Mouse (Mus musculus) stomach, postnatal 0 days (tissue): ENCODE data around the gene Ptpn11. TPM values are rescaled to one million over a fixed set of nuclear protein-coding genes. Genes with fewer than 3 reads are reported as not detected.
A peak's percentile ranks its signal among the peaks of the same experiment; 100 is the strongest.

ENCODE experiments used
- ATAC-seq: fragments of 200-750 bp; cut with Nextera tagmentation; 2 replicates; pipeline ENCODE4 v1.8.0; 2017; ENCODE audit not compliant: low FRiP score, low TSS enrichment
- DNase-seq: peaks from one replicate; pipeline ENCODE4 v3.0.0-alpha.2; 2016; ENCODE audit warnings: low spot score
- H3K27ac ChIP-seq: fragments of 300-500 bp; sonication (generic); replicated peaks from 2 replicates; pipeline ENCODE4 v1.5.1; 2014; ENCODE audit warnings: mild to moderate bottlenecking, control low read depth
- H3K27me3 ChIP-seq: fragments of 300-500 bp; sonication (generic); 2 replicates; pipeline ENCODE4 v1.6.1; 2014; ENCODE audit warnings: low read length; ENCODE audit not compliant: control insufficient read depth, insufficient read depth
- H3K36me3 ChIP-seq: fragments of 300-500 bp; sonication (generic); 2 replicates; pipeline ENCODE4 v1.6.1; 2014; ENCODE audit warnings: low read length, mixed read lengths; ENCODE audit not compliant: control insufficient read depth, insufficient read depth
- H3K4me1 ChIP-seq: fragments of 300-500 bp; sonication (generic); replicated peaks from 2 replicates; pipeline ENCODE4 v1.6.1; 2014; ENCODE audit warnings: antibody characterized with exemption; ENCODE audit not compliant: control insufficient read depth, insufficient read depth
- H3K4me2 ChIP-seq: fragments of 300-500 bp; sonication (generic); replicated peaks from 2 replicates; pipeline ENCODE4 v1.6.1; 2014; ENCODE audit warnings: low read depth, mild to moderate bottlenecking, control low read depth, moderate library complexity
- H3K4me3 ChIP-seq: fragments of 300-500 bp; sonication (generic); 2 replicates; pipeline ENCODE4 v1.5.1; 2014; ENCODE audit warnings: low read depth, low read length, control low read depth
- H3K9ac ChIP-seq: fragments of 300-500 bp; sonication (generic); 2 replicates; pipeline ENCODE4 v1.6.1; 2014; ENCODE audit warnings: mild to moderate bottlenecking, low read length, control low read depth, mixed read lengths
- H3K9me3 ChIP-seq: fragments of 300-500 bp; sonication (generic); 2 replicates; pipeline ENCODE4 v1.6.1; 2016; ENCODE audit warnings: low read length; ENCODE audit not compliant: control insufficient read depth
- CTCF ChIP-seq: IDR thresholded peaks from 2 replicates; pipeline ENCODE4 v1.5.1; 2016; ENCODE audit warnings: antibody characterized with exemption, low read depth, mild to moderate bottlenecking, moderate library complexity
- EP300 ChIP-seq: optimal IDR thresholded peaks from 2 replicates; pipeline ENCODE3; 2016; ENCODE audit warnings: antibody characterized with exemption
- WGBS: fragments of 180-500 bp; shearing (Covaris S2); extraction: QIAGEN DNeasy Blood & Tissue Kit; methylation state at CpG from one replicate; pipeline ENCODE4 v1.1.7; 2014; 5-methylcytosine and 5-hydroxymethylcytosine counted together
- polyA plus RNA-seq: library from polyadenylated mRNA; unstranded; fragments of >200 nt; fragmentation: Nextera tagmentation; extraction: Ambion mirVana; gene quantifications from 2 replicates; pipeline ENCODE4 v1.2.1, GENCODE M21; 2015

Ptpn11 gene
- polyA plus RNA-seq, 1 experiment from 2014 or later, result 15.0 TPM

DNA sequence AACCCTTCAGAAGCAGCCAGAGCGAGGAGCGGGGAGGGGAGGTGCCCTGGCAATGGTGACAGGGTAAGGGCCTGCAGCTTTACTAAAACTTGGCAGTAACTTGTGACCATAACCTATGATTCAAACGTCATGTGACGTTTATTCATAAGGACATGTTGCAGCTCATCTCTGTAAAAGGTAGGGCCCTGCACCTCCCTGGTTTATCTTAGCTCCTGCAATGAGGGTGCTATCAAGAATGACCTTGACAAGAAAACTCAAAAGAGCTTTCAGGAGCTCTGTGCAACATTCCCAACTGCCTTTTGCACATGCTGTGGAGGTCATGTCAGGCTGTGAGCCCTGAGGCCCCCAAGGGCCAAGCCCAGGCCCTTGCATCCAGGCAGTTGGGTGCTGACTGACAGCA, 35.1 kb downstream of the Ptpn11 start:
- H3K36me3 ChIP-seq, result peaks cover 8% of the 10 kb centered on the region; the same call in 1 of the 2 replicates
- DNase-seq (no peak), ATAC-seq (no peak)
- WGBS, result 88% methylated on average over 4 of the region's 4 CpGs
- H3K4me2 ChIP-seq, result no peak overlapping the region
- H3K27ac ChIP-seq, result no peak overlapping the region
- H3K27me3 ChIP-seq, result no peaks in the 10 kb centered on the region
- no peaks in the 10 kb centered on the region for H3K4me1 ChIP-seq
- no peak overlapping the region for H3K4me3 ChIP-seq
- H3K9ac ChIP-seq, result no peak overlapping the region
- no peaks in the 10 kb centered on the region for H3K9me3 ChIP-seq
- no peak for TF ChIP-seq CTCF
- TF ChIP-seq EP300, result no peak

DNA sequence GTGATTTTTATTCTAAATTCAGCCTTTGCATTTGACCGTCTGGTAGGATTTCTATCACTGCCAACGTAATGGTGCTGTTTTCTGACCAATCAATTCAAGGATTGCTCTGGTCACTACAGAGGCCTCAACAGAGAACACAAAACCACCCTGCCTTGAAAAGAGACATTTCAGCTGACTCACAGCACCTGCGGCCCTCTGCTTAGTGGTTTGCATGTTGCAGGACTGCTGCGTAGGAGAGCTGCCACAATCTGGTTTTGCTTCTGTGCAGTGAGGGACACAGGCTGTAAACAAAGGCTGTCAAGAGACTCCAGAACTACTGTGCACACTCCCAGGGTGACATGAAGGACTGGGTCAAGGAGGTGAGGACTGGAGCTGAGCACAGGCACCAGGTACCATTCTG, 40.5 kb downstream of the Ptpn11 start:
- H3K27ac ChIP-seq, result no peak overlapping the region
- DNase-seq (no peak), ATAC-seq (no peak)
- H3K4me1 ChIP-seq, result no peaks in the 10 kb centered on the region
- TF ChIP-seq EP300 (no peak), CTCF (no peak)
- H3K9me3 ChIP-seq, result no peaks in the 10 kb centered on the region
- no peak overlapping the region for H3K4me3 ChIP-seq
- 79% methylated on average over 4 of the region's 4 CpGs for WGBS
- no peak overlapping the region for H3K4me2 ChIP-seq
- no peak overlapping the region for H3K9ac ChIP-seq
- H3K27me3 ChIP-seq, result no peaks in the 10 kb centered on the region
- H3K36me3 ChIP-seq, result peaks cover 12% of the 10 kb centered on the region

DNA sequence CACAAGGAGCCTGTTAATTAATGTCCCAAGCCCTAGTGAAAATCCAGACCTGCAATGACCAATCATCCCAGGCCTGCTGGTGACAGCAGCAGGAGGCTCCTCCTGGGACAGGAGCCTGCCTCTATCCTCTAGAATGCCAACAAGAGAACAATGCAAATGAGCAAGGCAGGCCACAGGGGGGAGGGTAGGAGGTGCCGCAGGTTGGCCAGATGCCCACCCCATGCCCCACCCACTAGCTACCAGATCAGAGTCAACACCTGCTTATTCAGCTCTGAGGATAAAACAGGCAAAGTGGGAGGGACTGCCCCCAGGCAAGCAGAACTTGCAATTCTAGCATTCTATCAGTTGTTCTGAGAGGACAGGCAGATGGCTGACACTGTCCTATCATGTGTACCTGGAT, 42.0 kb downstream of the Ptpn11 start:
- ATAC-seq, result peak; percentile 64
- 64% methylated on average over 1 of the region's 1 CpGs for WGBS

DNA sequence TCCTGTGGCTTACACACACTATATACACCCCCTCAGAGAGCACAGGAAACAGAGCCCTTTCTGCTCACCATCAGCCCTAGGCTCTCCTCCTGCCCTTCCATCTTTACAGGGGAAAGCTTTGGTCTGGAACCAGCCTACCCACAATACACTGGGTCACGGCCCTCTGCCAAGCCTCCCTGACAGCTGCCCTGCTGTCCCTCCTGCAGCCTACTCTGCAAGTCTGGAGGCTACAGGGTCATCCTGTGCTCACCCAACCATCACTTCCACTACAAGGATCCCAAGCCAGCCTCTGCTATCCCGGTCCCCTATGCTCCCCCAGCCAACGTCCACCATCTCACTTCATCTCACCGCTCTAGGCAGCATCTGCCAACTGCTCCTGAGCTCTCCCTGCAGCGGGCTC, 44.9 kb downstream of the Ptpn11 start:
- no peak overlapping the region for H3K4me3 ChIP-seq
- no peak overlapping the region for H3K4me2 ChIP-seq
- 95% methylated on average over 5 of the region's 5 CpGs for WGBS
- no peaks in the 10 kb centered on the region for H3K4me1 ChIP-seq
- no peak overlapping the region for H3K27ac ChIP-seq
- H3K36me3 ChIP-seq, result peaks cover 16% of the 10 kb centered on the region
- no peak overlapping the region for H3K9ac ChIP-seq
- no peaks in the 10 kb centered on the region for H3K9me3 ChIP-seq
- DNase-seq (no peak), ATAC-seq (no peak)
- TF ChIP-seq EP300 (no peak), CTCF (no peak)
- H3K27me3 ChIP-seq, result no peaks in the 10 kb centered on the region

More for the DNA sequence above, 42.0 kb downstream of the Ptpn11 start:
- Histone ChIP-seq H3K4me3 (no peak overlapping the region), H3K9ac (no peak overlapping the region), H3K27me3 (no peaks in the 10 kb centered on the region), H3K36me3 (peaks cover 15% of the 10 kb centered on the region), H3K4me2 (no peak overlapping the region), H3K27ac (no peak overlapping the region), H3K4me1 (no peaks in the 10 kb centered on the region), H3K9me3 (no peaks in the 10 kb centered on the region)
- TF ChIP-seq EP300 (no peak), CTCF (no peak)
- DNase-seq, result peak; percentile 69

DNA sequence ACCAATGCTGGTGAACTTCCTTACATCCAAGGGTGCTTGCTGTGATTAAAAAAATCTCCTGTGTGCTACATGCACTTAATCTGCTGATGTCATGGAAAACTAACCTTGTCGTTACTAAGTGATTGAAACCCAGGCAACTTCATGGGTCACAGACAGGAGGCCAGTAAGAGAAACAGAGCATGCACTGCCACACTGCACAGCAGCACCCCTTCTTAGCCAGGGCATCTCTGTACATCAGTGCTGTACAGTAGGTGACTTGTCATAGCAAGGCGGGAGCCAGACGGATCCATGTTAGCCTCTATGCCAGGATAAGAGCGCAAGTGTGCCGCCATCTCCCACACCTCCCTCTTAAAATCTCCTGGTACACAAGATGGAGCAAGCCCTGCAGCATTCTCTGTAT, 45.6 kb downstream of the Ptpn11 start:
- no peak for TF ChIP-seq CTCF
- TF ChIP-seq EP300, result no peak
- no peak overlapping the region for H3K27ac ChIP-seq
- WGBS, result 78% methylated on average over 5 of the region's 5 CpGs

DNA sequence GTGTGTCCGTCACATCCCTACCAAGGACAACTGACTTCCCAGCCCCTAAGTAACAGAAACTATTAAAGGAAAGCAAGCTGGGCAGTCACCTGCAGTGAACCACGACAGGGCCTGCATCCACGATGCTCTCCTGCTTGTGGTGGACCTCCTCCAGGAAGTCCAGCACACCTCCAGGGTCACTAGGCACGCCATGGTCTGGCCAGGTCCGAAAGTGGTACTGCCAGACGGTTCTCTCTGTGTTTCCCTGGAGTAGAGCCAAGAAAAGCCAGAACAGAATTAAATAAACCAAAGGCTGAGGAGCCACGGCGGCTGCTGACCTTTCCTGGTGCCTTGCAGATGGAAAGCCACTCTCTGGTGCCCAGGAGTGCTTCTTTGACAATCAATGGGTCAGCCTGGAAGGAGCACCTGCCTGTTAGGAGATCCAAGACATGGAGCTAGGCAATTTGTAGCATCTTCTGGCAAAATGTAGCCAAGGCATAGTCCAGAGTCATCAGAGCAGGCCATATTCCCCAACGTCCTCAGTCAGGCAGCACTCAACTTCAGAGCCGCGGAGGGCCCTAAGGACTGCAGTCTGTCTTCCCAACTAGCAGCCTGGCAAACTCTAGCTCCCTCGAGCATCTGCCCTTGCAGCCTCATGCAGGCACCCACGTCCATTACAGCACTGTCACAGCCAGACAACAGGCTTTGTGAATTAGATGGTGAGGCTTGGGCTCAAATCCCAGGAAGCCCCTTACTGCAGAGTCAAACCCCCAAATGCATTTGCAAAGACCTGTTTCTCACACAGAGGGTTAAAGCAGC, 46.6 kb downstream of the Ptpn11 start:
- H3K9me3 ChIP-seq, result no peaks in the 10 kb centered on the region
- H3K4me1 ChIP-seq, result no peaks in the 10 kb centered on the region
- H3K9ac ChIP-seq, result no peak overlapping the region
- ATAC-seq, result no peak
- no peak overlapping the region for H3K4me3 ChIP-seq
- H3K27ac ChIP-seq, result no peak overlapping the region
- H3K27me3 ChIP-seq, result no peaks in the 10 kb centered on the region
- H3K4me2 ChIP-seq, result no peak overlapping the region
- no peak for TF ChIP-seq EP300
- WGBS, result 77% methylated on average over 13 of the region's 13 CpGs
- DNase-seq, result no peak
- H3K36me3 ChIP-seq, result peaks cover 19% of the 10 kb centered on the region

More for the DNA sequence above, 45.6 kb downstream of the Ptpn11 start:
- no peak for DNase-seq
- no peak for ATAC-seq
- H3K36me3 ChIP-seq, result peaks cover 17% of the 10 kb centered on the region
- no peaks in the 10 kb centered on the region for H3K9me3 ChIP-seq
- H3K4me3 ChIP-seq, result no peak overlapping the region
- no peak overlapping the region for H3K9ac ChIP-seq
- H3K27me3 ChIP-seq, result no peaks in the 10 kb centered on the region
- no peak overlapping the region for H3K4me2 ChIP-seq
- no peaks in the 10 kb centered on the region for H3K4me1 ChIP-seq
